Mouse (Mus musculus) CH12.LX (cell line): ENCODE measurements around the gene Fa2h. TPM values are rescaled to one million over a fixed set of nuclear protein-coding genes. Genes with fewer than 3 reads are reported as not detected.
A peak's percentile ranks its signal among the peaks of the same experiment; 100 is the strongest.

Source experiments
- DNase-seq: peaks from one replicate; pipeline ENCODE4 v3.0.0-alpha.2; 2013; ENCODE audit errors: extremely low read depth
- H3K27ac ChIP-seq: 2 replicates; pipeline ENCODE4 v1.5.1; 2012; ENCODE audit warnings: low read depth, mild to moderate bottlenecking, control low read depth, moderate library complexity; ENCODE audit not compliant: insufficient read depth
- H3K27me3 ChIP-seq: replicated peaks from 2 replicates; pipeline ENCODE3; 2012; ENCODE audit warnings: inconsistent platforms
- H3K36me3 ChIP-seq, 2 experiments: replicated peaks in 1 of 2; 2 replicates each; pipeline versions ENCODE3 to v1.6.1; 2012; ENCODE audit warnings: inconsistent platforms in 1 of 2, low read length in 1 of 2, mild to moderate bottlenecking in 1 of 2, mixed read lengths in 1 of 2, moderate library complexity in 1 of 2; ENCODE audit not compliant: control insufficient read depth in 1 of 2, insufficient read depth in 1 of 2
- H3K4me1 ChIP-seq, 2 experiments: 2 replicates each; pipeline ENCODE4 v1.6.1; 2012; ENCODE audit warnings: inconsistent platforms in 1 of 2, moderate library complexity in 1 of 2; ENCODE audit not compliant: insufficient read depth in 2 of 2, control insufficient read depth in 1 of 2
- H3K4me2 ChIP-seq: 2 replicates; pipeline ENCODE4 v1.6.1; 2012; ENCODE audit warnings: low read depth, mild to moderate bottlenecking, control low read depth; ENCODE audit not compliant: poor library complexity, insufficient read depth, severe bottlenecking
- H3K4me3 ChIP-seq, 3 experiments: fragments of 150-350 bp in 1 of 3; sonication (generic) in 1 of 3; replicated peaks in 1 of 3; 2 replicates each; pipeline versions ENCODE3 to v1.5.1; 2011 to 2012; ENCODE audit warnings: low read depth in 2 of 3, low read length in 2 of 3, mild to moderate bottlenecking in 2 of 3, moderate library complexity in 2 of 3, control low read depth in 1 of 3, improper control_type of control experiment in 1 of 3, inconsistent platforms in 1 of 3, mixed read lengths in 1 of 3; ENCODE audit not compliant: poor library complexity in 1 of 3
- H3K79me2 ChIP-seq: replicated peaks from 2 replicates; pipeline ENCODE4 v1.6.1; 2012; ENCODE audit warnings: mild to moderate bottlenecking, moderate library complexity; ENCODE audit not compliant: control insufficient read depth, poor library complexity, insufficient read depth, severe bottlenecking; ENCODE audit errors: extremely low read depth
- H3K9ac ChIP-seq: 2 replicates; pipeline ENCODE4 v1.6.1; 2012; ENCODE audit warnings: low read depth, mild to moderate bottlenecking, control low read depth, moderate library complexity; ENCODE audit not compliant: insufficient read depth
- H3K9me3 ChIP-seq: replicated peaks from 2 replicates; pipeline ENCODE3; 2012; ENCODE audit warnings: low read length, inconsistent platforms, mixed read lengths
- BHLHE40 ChIP-seq: IDR thresholded peaks from 2 replicates; pipeline ENCODE4 v1.6.1; 2011; ENCODE audit warnings: mild to moderate bottlenecking, low read depth, low read length, improper control_type of control experiment
- ELF1 ChIP-seq: IDR thresholded peaks from 2 replicates; pipeline ENCODE4 v1.6.1; 2014; ENCODE audit warnings: low read depth, mild to moderate bottlenecking, inconsistent platforms, low read length, improper control_type of control experiment
- EP300 ChIP-seq: IDR thresholded peaks from 2 replicates; pipeline ENCODE4 v1.6.1; 2011; ENCODE audit warnings: low read length, improper control_type of control experiment
- IRF4 ChIP-seq: IDR thresholded peaks from 2 replicates; pipeline ENCODE4 v1.6.1; 2014; ENCODE audit warnings: low read depth, mild to moderate bottlenecking, inconsistent platforms, low read length, improper control_type of control experiment
- JUND ChIP-seq: conservative IDR thresholded peaks from 2 replicates; pipeline ENCODE4 v1.6.1; 2011; ENCODE audit warnings: low read depth, low read length, improper control_type of control experiment
- MEF2A ChIP-seq: IDR thresholded peaks from 2 replicates; pipeline ENCODE4 v1.6.1; 2014; ENCODE audit warnings: low read depth, mild to moderate bottlenecking, inconsistent platforms, low read length, improper control_type of control experiment, borderline replicate concordance
- MXI1 ChIP-seq: IDR thresholded peaks from 2 replicates; pipeline ENCODE4 v1.6.1; 2011; ENCODE audit warnings: mild to moderate bottlenecking, low read depth, low read length, improper control_type of control experiment
- NELFE ChIP-seq: IDR thresholded peaks from 2 replicates; pipeline ENCODE4 v1.6.1; 2011; ENCODE audit warnings: low read depth, low read length, improper control_type of control experiment
- POLR2AphosphoS2 ChIP-seq: IDR thresholded peaks from 2 replicates; pipeline ENCODE4 v1.6.1; 2011; ENCODE audit warnings: low read depth, low read length, improper control_type of control experiment
- TBP ChIP-seq: conservative IDR thresholded peaks from 2 replicates; pipeline ENCODE4 v1.6.1; 2011; ENCODE audit warnings: low read depth, low read length, improper control_type of control experiment
- TCF12 ChIP-seq: IDR thresholded peaks from 2 replicates; pipeline ENCODE4 v1.6.1; 2014; ENCODE audit warnings: low read depth, mild to moderate bottlenecking, inconsistent platforms, low read length, improper control_type of control experiment
- USF1 ChIP-seq: IDR thresholded peaks from 2 replicates; pipeline ENCODE4 v1.6.1; 2014; ENCODE audit warnings: low read depth, mild to moderate bottlenecking, inconsistent platforms, low read length, improper control_type of control experiment
- USF2 ChIP-seq: conservative IDR thresholded peaks from 2 replicates; pipeline ENCODE4 v1.6.1; 2011; ENCODE audit warnings: low read depth, low read length, improper control_type of control experiment
- dilution Hi-C: fragments of 300-500 bp; cut with MboI; formaldehyde crosslinking; loops from 2 replicates; pipeline ENCODE4 v1.14.3; 2020; ENCODE audit warnings: low sequenced_read_pairs; ENCODE audit not compliant: extremely low pct_unique_long_range_greater_than_20kb, extremely low pct_ligation_motif_present
- in situ Hi-C: fragments of 300-500 bp; cut with MboI; formaldehyde crosslinking; loops from 3 replicates; pipeline ENCODE4 v1.14.3; 2019; ENCODE audit warnings: low sequenced_read_pairs, low pct_ligation_motif_present, low pct_unique_long_range_greater_than_20kb, mixed read lengths
- polyA plus RNA-seq: library from polyadenylated mRNA; unstranded; fragments of >175 nt; gene quantifications from 2 replicates; pipeline ENCODE4 v1.2.1, GENCODE M21; 2012; ENCODE audit warnings: low read depth; ENCODE audit not compliant: insufficient read length
- total RNA-seq, 2 experiments: library from RNA; depleted of rRNA; stranded (reverse); fragments of 300-350 nt in 1 of 2; fragments of >200 nt in 1 of 2; gene quantifications; 2 replicates each; pipeline ENCODE4 v1.2.3; 2012 to 2014

The Fa2h gene
- total and polyA plus RNA-seq, 3 experiments = 0.08 TPM; not detected in 2

DNA sequence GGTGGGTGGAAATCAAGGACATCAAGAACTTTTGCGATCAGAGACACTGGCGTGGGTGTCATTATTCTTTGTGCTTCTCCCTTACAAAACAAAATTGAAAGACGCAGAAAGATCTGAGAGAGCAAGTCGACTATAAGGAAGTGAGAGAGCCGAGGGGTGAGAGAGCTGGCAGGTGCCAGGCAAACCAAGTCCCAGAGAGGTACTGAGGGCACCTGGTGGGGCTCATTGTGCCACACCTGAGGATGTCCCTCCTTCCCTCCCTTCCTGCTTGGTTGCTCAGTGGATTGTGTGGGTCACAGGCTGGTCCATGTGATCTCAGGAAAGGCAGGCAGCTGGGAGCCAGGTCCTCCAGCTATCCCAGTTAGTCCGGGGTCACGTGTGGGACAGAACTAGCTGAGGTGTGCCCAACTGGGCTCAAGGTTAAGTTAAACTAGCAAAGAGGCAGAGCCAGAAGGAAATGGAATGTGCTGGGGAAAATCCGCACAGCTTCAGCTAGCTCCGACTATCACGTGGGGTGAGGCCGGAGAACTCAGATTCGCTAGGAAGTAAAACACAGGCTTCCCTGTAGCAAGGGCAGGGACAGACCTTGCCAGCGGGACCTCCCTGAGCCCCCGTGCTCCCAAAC is 26.9 kb downstream of the Fa2h start:
- Histone ChIP-seq H3K4me3 (peak overlapping the region; percentile 21 to 43 (median 25)), H3K4me2 (peak overlapping the region; percentile 87)
- TF ChIP-seq BHLHE40 (peak; percentile 79), IRF4 (peak; percentile 69), EP300 (peak; percentile 33), TCF12 (peak; percentile 53), USF1 (peak; percentile 34; the same call in 1 of the 2 replicates), ELF1 (peak; percentile 45; the same call in 1 of the 2 replicates), TBP (no peak), MXI1 (0 out of 2 replicates have a peak, but pooled peaks have one; percentile 47), USF2 (peak; percentile 26; the same call in 1 of the 2 replicates), MEF2A (no peak)

DNA sequence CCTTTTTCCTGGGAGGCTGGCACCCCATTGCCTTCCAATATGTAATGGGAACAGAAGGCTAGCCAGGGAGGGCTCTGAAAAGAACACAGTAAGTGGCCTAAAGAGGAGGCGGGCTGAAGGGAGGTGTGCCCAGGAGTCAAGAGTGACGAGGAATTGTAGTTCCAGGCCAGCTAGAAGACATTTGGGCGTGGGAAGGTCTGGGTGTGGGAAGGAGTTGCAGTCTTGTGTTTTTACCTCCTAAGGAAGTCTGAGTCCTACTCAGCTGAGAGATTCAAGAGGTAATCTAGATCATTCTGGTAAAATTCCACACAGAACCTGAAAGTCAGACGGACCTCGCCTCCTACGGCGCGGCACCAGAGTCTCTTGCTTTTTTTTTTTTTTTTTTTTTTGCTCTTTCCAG is 30.1 kb downstream of the Fa2h start:
- Histone ChIP-seq H3K27me3 (peaks cover 82% of the 10 kb centered on the region), H3K4me3 (no peak overlapping the region), H3K9me3 (peaks cover 6% of the 10 kb centered on the region), H3K9ac (no peak overlapping the region), H3K27ac (no peak overlapping the region), H3K36me3 (no peaks in the 10 kb centered on the region), H3K4me1 (peaks cover 6 to 25% of the 10 kb centered on the region in 2 experiments), H3K79me2 (no peaks in the 10 kb centered on the region), H3K4me2 (no peak overlapping the region)
- in situ Hi-C loops (no loop called here), dilution Hi-C loops (no loop called here)
- DNase-seq = no peak
- no peak for TF ChIP-seq NELFE
- TF ChIP-seq POLR2AphosphoS2 = no peak
- no peak for TF ChIP-seq JUND

More for the DNA sequence above, 26.9 kb downstream of the Fa2h start:
- no peaks in the 10 kb centered on the region for H3K79me2 ChIP-seq
- peak; percentile 10 for DNase-seq
- no peak overlapping the region for H3K27ac ChIP-seq
- in situ Hi-C loops (no loop called here), dilution Hi-C loops (no loop called here)
- H3K36me3 ChIP-seq = no peaks in the 10 kb centered on the region
- H3K27me3 ChIP-seq = peaks cover 75% of the 10 kb centered on the region
- no peaks in the 10 kb centered on the region for H3K9me3 ChIP-seq
- H3K9ac ChIP-seq = peak overlapping the region; percentile 55
- peaks cover 9 to 34% of the 10 kb centered on the region in 2 experiments for H3K4me1 ChIP-seq
